Mouse (Mus musculus): ENCODE measurements around the gene Golga1. TPM values are rescaled to one million over a fixed set of nuclear protein-coding genes. Genes with fewer than 3 reads are reported as not detected.

Gene Golga1
- polyA plus RNA-seq, 1 experiment: 7.7 TPM

- peaks cover 3% of the 10 kb centered on the region; the same call in 1 of the 2 replicates for H3K4me1 ChIP-seq (ENCODE audit: control insufficient read depth, insufficient read depth, insufficient read length)
- DNase-seq (ENCODE audit: low read depth in 1 of 2, low spot score in 2 of 2): peak; percentile 68 to 86
- 11% methylated on average over 33 of the region's 33 CpGs for WGBS
- H3K27ac ChIP-seq (ENCODE audit: insufficient read depth, low read length): peak within 1 kb of the TSS; percentile 37; the same call in 1 of the 2 replicates
- TF ChIP-seq POLR2A (IDR thresholded peaks at IDR 0.05; ENCODE audit: low read depth, low read length) (no peak), CTCF (IDR thresholded peaks at IDR 0.05; ENCODE audit: extremely low read depth, insufficient read depth, insufficient read length, insufficient replicate concordance) (peak; percentile 95)
- no peaks in the 10 kb centered on the region for H3K27me3 ChIP-seq (ENCODE audit: control insufficient read depth, insufficient read depth, low read length)
- peaks cover 19% of the 10 kb centered on the region for H3K36me3 ChIP-seq (ENCODE audit: control insufficient read depth, insufficient read depth, low read length)
- H3K4me3 ChIP-seq (ENCODE audit: extremely low read depth, insufficient read depth, insufficient read length): peak within 1 kb of the TSS; percentile 65
Measured at GRCm38 (mm10) chr2:38997386-38998374, 67.7 kb downstream of the Golga1 start, which contains the start of gene Wdr38. Wdr38 (plus strand) TSS chr2:38997476.

DNA sequence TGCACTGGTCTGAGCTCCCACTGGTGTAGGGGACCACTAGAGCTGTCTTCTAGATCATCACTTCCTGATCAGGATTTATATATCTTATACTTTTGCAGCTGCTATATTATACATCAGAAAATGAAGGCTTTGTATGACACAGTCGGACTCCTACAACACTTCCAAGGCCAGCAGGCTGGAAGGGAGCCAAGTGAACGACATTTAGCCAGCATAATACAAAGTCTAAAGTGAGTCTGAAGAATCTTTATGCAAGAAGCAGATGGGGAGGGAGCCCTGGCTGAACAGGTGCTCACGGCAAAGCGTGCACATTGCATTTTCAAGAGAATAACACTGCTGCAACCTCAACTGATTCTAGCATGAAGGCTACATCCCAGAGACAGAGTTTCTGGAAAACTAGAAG is 72.9 kb downstream of the Golga1 start:
- Histone ChIP-seq H3K36me3 (ENCODE audit: control insufficient read depth, insufficient read depth, low read length) (no peaks in the 10 kb centered on the region), H3K4me3 (ENCODE audit: extremely low read depth, insufficient read depth, insufficient read length) (no peak overlapping the region), H3K27me3 (ENCODE audit: control insufficient read depth, insufficient read depth, low read length) (no peaks in the 10 kb centered on the region), H3K27ac (ENCODE audit: insufficient read depth, low read length) (no peak overlapping the region), H3K4me1 (ENCODE audit: control insufficient read depth, insufficient read depth, insufficient read length) (peaks cover under 1% of the 10 kb centered on the region; the same call in 1 of the 2 replicates)
- TF ChIP-seq POLR2A (IDR thresholded peaks at IDR 0.05; ENCODE audit: low read depth, low read length) (no peak), CTCF (IDR thresholded peaks at IDR 0.05; ENCODE audit: extremely low read depth, insufficient read depth, insufficient read length, insufficient replicate concordance) (no peak)
- 76% methylated on average over 4 of the region's 4 CpGs for WGBS
- no peak for DNase-seq (ENCODE audit: low read depth in 1 of 2, low spot score in 2 of 2)

DNA sequence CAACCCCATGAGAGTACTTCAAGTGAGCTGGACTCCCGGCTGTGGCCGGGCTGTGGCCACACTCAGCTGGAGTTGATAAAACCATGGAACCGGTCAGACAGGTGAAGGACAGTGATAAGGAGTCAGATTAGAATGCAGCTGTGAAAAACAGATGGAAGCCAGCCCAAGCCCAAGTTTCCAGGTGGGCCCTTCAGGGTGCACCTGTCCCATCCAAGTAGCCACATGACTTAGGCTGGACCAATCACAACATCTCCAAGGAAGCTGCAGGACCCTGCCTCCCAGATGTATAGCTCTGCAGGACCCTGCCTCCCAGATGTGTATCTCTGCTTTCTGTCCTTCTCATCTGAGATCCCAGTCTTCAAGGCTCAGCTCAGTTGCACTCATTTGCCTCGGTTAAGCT is 73.3 kb downstream of the Golga1 start:
- H3K4me3 ChIP-seq (ENCODE audit: extremely low read depth, insufficient read depth, insufficient read length): no peak overlapping the region
- no peak for TF ChIP-seq CTCF (IDR thresholded peaks at IDR 0.05; ENCODE audit: extremely low read depth, insufficient read depth, insufficient read length, insufficient replicate concordance)
- no peak for TF ChIP-seq POLR2A (IDR thresholded peaks at IDR 0.05; ENCODE audit: low read depth, low read length)
- no peaks in the 10 kb centered on the region for H3K4me1 ChIP-seq (ENCODE audit: control insufficient read depth, insufficient read depth, insufficient read length)
- H3K27me3 ChIP-seq (ENCODE audit: control insufficient read depth, insufficient read depth, low read length): no peaks in the 10 kb centered on the region
- no peaks in the 10 kb centered on the region for H3K36me3 ChIP-seq (ENCODE audit: control insufficient read depth, insufficient read depth, low read length)
- no peak for DNase-seq (ENCODE audit: low read depth in 1 of 2, low spot score in 2 of 2)
- 77% methylated on average over 4 of the region's 4 CpGs for WGBS
- H3K27ac ChIP-seq (ENCODE audit: insufficient read depth, low read length): no peak overlapping the region

GRCm38 (mm10) chr2:38988929-38989328 is 76.4 kb downstream of the Golga1 start:
- H3K27me3 ChIP-seq (ENCODE audit: control insufficient read depth, insufficient read depth, low read length): no peaks in the 10 kb centered on the region
- no peaks in the 10 kb centered on the region for H3K36me3 ChIP-seq (ENCODE audit: control insufficient read depth, insufficient read depth, low read length)
- no peaks in the 10 kb centered on the region for H3K4me1 ChIP-seq (ENCODE audit: control insufficient read depth, insufficient read depth, insufficient read length)
- no peak for DNase-seq (ENCODE audit: low read depth in 1 of 2, low spot score in 2 of 2)
- WGBS: 88% methylated on average over 2 of the region's 2 CpGs
- H3K27ac ChIP-seq (ENCODE audit: insufficient read depth, low read length): no peak overlapping the region
- no peak for TF ChIP-seq POLR2A (IDR thresholded peaks at IDR 0.05; ENCODE audit: low read depth, low read length)
- TF ChIP-seq CTCF (IDR thresholded peaks at IDR 0.05; ENCODE audit: extremely low read depth, insufficient read depth, insufficient read length, insufficient replicate concordance): no peak
- no peak overlapping the region for H3K4me3 ChIP-seq (ENCODE audit: extremely low read depth, insufficient read depth, insufficient read length)

- Histone ChIP-seq H3K4me1 (ENCODE audit: control insufficient read depth, insufficient read depth, insufficient read length) (no peaks in the 10 kb centered on the region), H3K4me3 (ENCODE audit: extremely low read depth, insufficient read depth, insufficient read length) (no peak overlapping the region), H3K27me3 (ENCODE audit: control insufficient read depth, insufficient read depth, low read length) (no peaks in the 10 kb centered on the region), H3K36me3 (ENCODE audit: control insufficient read depth, insufficient read depth, low read length) (no peaks in the 10 kb centered on the region), H3K27ac (ENCODE audit: insufficient read depth, low read length) (peak overlapping the region; percentile 14; the same call in 1 of the 2 replicates)
- TF ChIP-seq CTCF (IDR thresholded peaks at IDR 0.05; ENCODE audit: extremely low read depth, insufficient read depth, insufficient read length, insufficient replicate concordance) (no peak), POLR2A (IDR thresholded peaks at IDR 0.05; ENCODE audit: low read depth, low read length) (no peak)
- no peak for DNase-seq (ENCODE audit: low read depth in 1 of 2, low spot score in 2 of 2)
- WGBS: 27% methylated on average over 6 of the region's 6 CpGs
Measured at GRCm38 (mm10) chr2:38987803-38988510, 77.4 kb downstream of the Golga1 start.

- Histone ChIP-seq H3K27me3 (ENCODE audit: control insufficient read depth, insufficient read depth, low read length) (no peaks in the 10 kb centered on the region), H3K4me1 (ENCODE audit: control insufficient read depth, insufficient read depth, insufficient read length) (no peaks in the 10 kb centered on the region), H3K36me3 (ENCODE audit: control insufficient read depth, insufficient read depth, low read length) (no peaks in the 10 kb centered on the region), H3K4me3 (ENCODE audit: extremely low read depth, insufficient read depth, insufficient read length) (no peak overlapping the region), H3K27ac (ENCODE audit: insufficient read depth, low read length) (peak overlapping the region; percentile 14; the same call in 1 of the 2 replicates)
- DNase-seq (ENCODE audit: low read depth in 1 of 2, low spot score in 2 of 2): no peak
- TF ChIP-seq CTCF (IDR thresholded peaks at IDR 0.05; ENCODE audit: extremely low read depth, insufficient read depth, insufficient read length, insufficient replicate concordance) (no peak), POLR2A (IDR thresholded peaks at IDR 0.05; ENCODE audit: low read depth, low read length) (no peak)
- 57% methylated on average over 1 of the region's 1 CpGs for WGBS
Measured at GRCm38 (mm10) chr2:38987371-38987770, 78.0 kb downstream of the Golga1 start.
